Mouse (Mus musculus): ENCODE data around the gene Ascc1. TPM values are rescaled to one million over a fixed set of nuclear protein-coding genes. Genes with fewer than 3 reads are reported as not detected.

The Ascc1 gene
- polyA plus RNA-seq (2014; fragmentation: Nextera tagmentation; extraction: Ambion mirVana): 44.0 and 46.6 TPM in 2 replicates

DNA sequence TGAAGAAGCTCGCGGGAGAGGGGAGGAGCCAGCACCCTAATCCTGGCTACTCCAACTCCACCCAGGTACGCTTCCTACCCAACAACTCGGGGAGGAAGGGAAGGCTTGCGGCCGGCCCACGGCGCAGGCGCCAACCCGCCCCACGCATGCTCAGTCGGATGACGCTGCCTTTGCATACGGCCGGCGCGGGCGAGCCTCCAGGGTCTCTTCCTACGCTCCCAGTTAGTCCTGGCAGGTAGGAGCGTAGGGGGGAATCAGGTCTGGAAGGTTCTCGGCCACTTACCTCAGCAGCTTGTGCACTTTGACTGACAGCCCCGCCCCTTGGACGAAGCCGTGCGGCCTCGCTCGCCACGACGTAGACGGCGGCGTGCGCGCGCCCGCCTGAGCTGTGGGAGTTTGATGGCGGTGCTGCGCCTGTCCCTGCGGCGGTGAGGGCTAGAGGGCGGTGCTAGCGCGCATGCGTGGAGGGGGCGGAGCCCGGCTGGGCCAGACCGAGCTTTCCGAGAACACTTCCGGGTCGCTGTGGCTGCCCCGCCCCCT lies at the start of gene Ascc1, which contains the start of gene Anapc16:
Ascc1 (plus strand) TSS at position 133 of the 540 bp plus-strand sequence.
Anapc16 (minus strand) TSS at position 463 of the 540 bp plus-strand sequence.
- Histone ChIP-seq H3K9ac (replicated peaks; ENCODE audit: low read depth, low read length) (peak within 1 kb of the TSS; percentile 61), H3K27me3 (ENCODE audit: control insufficient read depth, insufficient read depth, low read length) (no peaks in the 10 kb centered on the region), H3K27ac (ENCODE audit: low read length) (peak within 1 kb of the TSS; percentile 91), H3K9me3 (ENCODE audit: control insufficient read depth, low read depth, low read length) (no peaks in the 10 kb centered on the region), H3K4me2 (replicated peaks; ENCODE audit: low read depth, low read length) (peak within 1 kb of the TSS; percentile 59), H3K4me3 (ENCODE audit: low read depth, low read length) (peak within 1 kb of the TSS; percentile 55), H3K4me1 (ENCODE audit: control insufficient read depth, insufficient read depth, low read length) (peaks cover 10% of the 10 kb centered on the region), H3K36me3 (ENCODE audit: control insufficient read depth, insufficient read depth, low read length) (peaks cover 2% of the 10 kb centered on the region)
- WGBS: under 1% methylated on average over 51 of the region's 51 CpGs
- peak; percentile 97 for ATAC-seq (ENCODE audit: insufficient number of reproducible peaks, insufficient read depth, low FRiP score, low read depth)

DNA sequence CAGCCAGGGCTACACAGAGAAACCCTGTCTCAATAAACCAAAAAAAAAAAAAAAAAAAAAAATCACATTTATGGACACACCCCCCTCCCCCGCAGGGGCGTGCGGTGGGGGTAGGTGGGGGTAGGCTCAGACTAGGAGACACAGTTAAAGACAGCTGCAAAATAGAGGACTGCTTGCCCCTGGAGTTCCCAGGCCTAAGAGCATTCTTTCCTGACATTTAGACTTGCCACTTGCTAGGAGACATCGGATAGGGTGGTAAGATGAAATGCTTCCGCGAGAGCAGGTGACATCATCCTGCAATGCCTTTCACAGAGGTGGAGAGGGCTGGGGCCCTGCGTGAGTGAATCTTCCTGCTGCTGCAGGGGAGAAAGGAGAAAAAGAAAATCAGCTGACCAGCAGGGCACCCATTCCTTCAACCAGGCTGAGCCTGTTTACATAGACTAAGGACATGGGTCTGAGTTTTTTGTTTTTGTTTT lies 49.0 kb upstream of the Ascc1 start:
- no peak for ATAC-seq (ENCODE audit: insufficient number of reproducible peaks, insufficient read depth, low FRiP score, low read depth)
- peaks cover 29% of the 10 kb centered on the region for H3K4me1 ChIP-seq (ENCODE audit: control insufficient read depth, insufficient read depth, low read length)
- no peak overlapping the region for H3K4me2 ChIP-seq (replicated peaks; ENCODE audit: low read depth, low read length)
- H3K9me3 ChIP-seq (ENCODE audit: control insufficient read depth, low read depth, low read length): no peaks in the 10 kb centered on the region
- no peak overlapping the region for H3K4me3 ChIP-seq (ENCODE audit: low read depth, low read length)
- H3K36me3 ChIP-seq (ENCODE audit: control insufficient read depth, insufficient read depth, low read length): no peaks in the 10 kb centered on the region
- 17% methylated on average over 7 of the region's 7 CpGs for WGBS
- H3K9ac ChIP-seq (replicated peaks; ENCODE audit: low read depth, low read length): no peak overlapping the region
- H3K27ac ChIP-seq (ENCODE audit: low read length): no peak overlapping the region
- no peaks in the 10 kb centered on the region for H3K27me3 ChIP-seq (ENCODE audit: control insufficient read depth, insufficient read depth, low read length)

DNA sequence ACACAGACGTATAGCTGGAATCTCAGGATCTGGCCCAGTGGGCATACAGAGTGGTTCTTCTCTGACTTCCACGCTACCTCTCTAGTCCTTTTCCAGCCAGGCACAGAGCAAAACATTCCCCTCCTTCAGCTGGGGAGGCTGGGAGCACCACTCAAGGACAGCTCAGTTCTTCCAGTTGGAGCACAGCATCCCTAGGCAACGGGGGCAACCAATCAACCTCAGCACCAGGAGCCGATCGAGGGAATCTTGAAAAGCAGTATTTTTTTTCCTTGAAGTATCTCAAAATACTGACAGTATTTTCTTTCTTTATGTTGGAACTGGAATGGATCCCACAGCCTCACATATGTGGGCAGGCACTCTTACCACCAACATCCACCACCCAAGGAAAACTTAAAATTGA lies 45.9 kb upstream of the Ascc1 start:
- no peak for ATAC-seq (ENCODE audit: insufficient number of reproducible peaks, insufficient read depth, low FRiP score, low read depth)
- WGBS: 71% methylated on average over 5 of the region's 5 CpGs

DNA sequence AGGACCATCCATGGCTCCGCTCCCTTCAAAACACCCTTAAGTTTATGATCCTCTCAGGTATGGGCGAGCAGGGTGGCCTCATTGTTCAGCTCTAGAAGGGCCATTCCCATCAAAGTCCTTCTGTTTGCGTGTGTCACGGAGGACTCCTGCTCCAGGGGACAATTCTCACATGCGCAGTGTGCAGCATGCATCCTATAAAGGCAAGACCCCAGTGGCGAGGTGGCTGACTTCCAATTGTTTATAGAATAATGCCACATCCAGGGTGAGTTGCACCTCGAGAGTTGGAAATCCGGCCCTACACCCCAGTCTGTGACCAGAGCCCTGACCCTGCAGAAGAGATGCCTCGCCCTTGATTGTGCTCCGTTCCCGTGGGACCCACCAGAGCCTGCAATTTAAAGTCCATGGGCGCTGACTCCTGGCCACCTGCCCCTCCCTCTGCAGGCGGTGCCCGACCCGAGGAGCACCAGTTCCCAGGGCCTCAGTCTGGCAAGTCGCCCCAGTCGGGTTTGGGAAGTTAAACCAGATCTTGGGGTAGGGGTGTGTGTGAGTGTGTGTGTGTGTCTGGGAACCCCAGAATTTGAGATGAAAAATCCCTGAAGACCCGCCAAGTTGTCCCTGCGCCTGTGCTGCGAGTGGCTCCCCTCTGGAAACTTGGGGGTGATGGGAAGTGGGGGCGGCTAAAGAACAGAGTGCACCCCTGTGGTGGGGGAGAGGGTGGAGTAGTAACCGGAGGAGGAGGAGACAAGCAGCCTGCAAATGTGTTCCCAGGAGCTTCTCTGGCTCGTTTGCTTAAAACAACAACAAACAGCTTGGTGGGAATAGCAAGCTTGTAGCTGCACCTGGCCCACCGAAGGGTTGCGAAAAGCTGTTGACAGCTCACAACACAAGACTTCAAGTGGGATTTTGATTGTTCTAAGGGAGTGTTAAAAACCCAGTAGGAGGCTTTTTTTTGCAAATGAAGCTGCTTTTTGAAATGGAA lies 45.1 kb upstream of the Ascc1 start:
- no peak overlapping the region for H3K27ac ChIP-seq (ENCODE audit: low read length)
- no peak overlapping the region for H3K4me2 ChIP-seq (replicated peaks; ENCODE audit: low read depth, low read length)
- H3K4me1 ChIP-seq (ENCODE audit: control insufficient read depth, insufficient read depth, low read length): peaks cover 9% of the 10 kb centered on the region; the same call in 1 of the 2 replicates
- H3K9me3 ChIP-seq (ENCODE audit: control insufficient read depth, low read depth, low read length): no peaks in the 10 kb centered on the region
- H3K9ac ChIP-seq (replicated peaks; ENCODE audit: low read depth, low read length): no peak overlapping the region; the same call in 1 of the 2 replicates
- no peak overlapping the region for H3K4me3 ChIP-seq (ENCODE audit: low read depth, low read length)
- 32% methylated on average over 25 of the region's 25 CpGs for WGBS
- no peaks in the 10 kb centered on the region for H3K36me3 ChIP-seq (ENCODE audit: control insufficient read depth, insufficient read depth, low read length)
- ATAC-seq (ENCODE audit: insufficient number of reproducible peaks, insufficient read depth, low FRiP score, low read depth): no peak
- no peaks in the 10 kb centered on the region for H3K27me3 ChIP-seq (ENCODE audit: control insufficient read depth, insufficient read depth, low read length)

More for the DNA sequence above, 45.9 kb upstream of the Ascc1 start:
- no peak overlapping the region for H3K4me3 ChIP-seq (ENCODE audit: low read depth, low read length)
- H3K9ac ChIP-seq (replicated peaks; ENCODE audit: low read depth, low read length): no peak overlapping the region
- H3K4me1 ChIP-seq (ENCODE audit: control insufficient read depth, insufficient read depth, low read length): peaks cover 9% of the 10 kb centered on the region; the same call in 1 of the 2 replicates
- H3K27ac ChIP-seq (ENCODE audit: low read length): no peak overlapping the region
- no peaks in the 10 kb centered on the region for H3K9me3 ChIP-seq (ENCODE audit: control insufficient read depth, low read depth, low read length)
- no peaks in the 10 kb centered on the region for H3K36me3 ChIP-seq (ENCODE audit: control insufficient read depth, insufficient read depth, low read length)
- no peaks in the 10 kb centered on the region for H3K27me3 ChIP-seq (ENCODE audit: control insufficient read depth, insufficient read depth, low read length)
- H3K4me2 ChIP-seq (replicated peaks; ENCODE audit: low read depth, low read length): no peak overlapping the region

DNA sequence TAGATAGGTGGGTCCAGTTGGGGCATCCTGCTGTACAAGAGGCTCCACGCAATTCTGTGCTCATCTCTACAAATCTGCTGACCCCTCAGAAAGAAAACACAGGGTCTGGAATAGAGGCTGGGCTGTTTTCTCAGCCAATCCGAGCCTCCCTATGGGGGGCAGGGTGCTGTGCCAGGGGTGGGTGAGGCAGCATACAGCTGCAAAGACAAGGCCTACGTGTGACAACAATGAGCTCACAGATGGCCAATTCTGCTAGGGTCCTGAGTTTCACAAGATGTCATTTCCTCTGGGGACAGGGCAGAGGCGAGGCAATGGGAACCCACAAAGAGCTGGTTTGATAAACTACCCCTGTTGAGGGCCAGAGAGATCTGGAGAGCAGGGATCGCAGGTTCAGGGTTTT lies 44.1 kb upstream of the Ascc1 start:
- Histone ChIP-seq H3K4me3 (ENCODE audit: low read depth, low read length) (no peak overlapping the region), H3K27me3 (ENCODE audit: control insufficient read depth, insufficient read depth, low read length) (no peaks in the 10 kb centered on the region), H3K9ac (replicated peaks; ENCODE audit: low read depth, low read length) (no peak overlapping the region), H3K27ac (ENCODE audit: low read length) (no peak overlapping the region), H3K4me1 (ENCODE audit: control insufficient read depth, insufficient read depth, low read length) (peaks cover 9% of the 10 kb centered on the region; the same call in 1 of the 2 replicates), H3K9me3 (ENCODE audit: control insufficient read depth, low read depth, low read length) (no peaks in the 10 kb centered on the region), H3K4me2 (replicated peaks; ENCODE audit: low read depth, low read length) (no peak overlapping the region), H3K36me3 (ENCODE audit: control insufficient read depth, insufficient read depth, low read length) (no peaks in the 10 kb centered on the region)
- ATAC-seq (ENCODE audit: insufficient number of reproducible peaks, insufficient read depth, low FRiP score, low read depth): no peak
- WGBS: 53% methylated on average over 5 of the region's 5 CpGs

DNA sequence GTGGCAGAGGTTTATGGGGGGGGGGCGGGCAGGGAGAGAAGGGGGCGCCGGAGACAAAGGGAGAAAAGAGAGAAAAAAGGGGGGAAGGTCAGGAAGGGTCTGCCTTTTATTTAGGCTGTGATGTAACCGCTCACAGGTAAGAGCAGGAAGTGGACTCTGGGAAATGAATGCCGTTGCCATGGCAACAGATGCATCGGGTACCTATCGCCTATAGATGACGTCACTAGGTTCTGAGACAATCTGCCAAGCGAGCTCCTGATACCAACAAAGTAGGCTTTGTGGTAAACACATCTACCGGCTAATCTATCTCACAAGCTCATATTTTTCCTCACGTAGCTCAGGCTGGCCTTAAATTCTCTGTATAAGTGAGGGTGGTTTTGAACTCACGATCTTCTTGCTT lies 43.1 kb upstream of the Ascc1 start:
- Histone ChIP-seq H3K27me3 (ENCODE audit: control insufficient read depth, insufficient read depth, low read length) (no peaks in the 10 kb centered on the region), H3K4me3 (ENCODE audit: low read depth, low read length) (no peak overlapping the region), H3K4me1 (ENCODE audit: control insufficient read depth, insufficient read depth, low read length) (peaks cover 15% of the 10 kb centered on the region), H3K27ac (ENCODE audit: low read length) (no peak overlapping the region), H3K4me2 (replicated peaks; ENCODE audit: low read depth, low read length) (no peak overlapping the region), H3K9ac (replicated peaks; ENCODE audit: low read depth, low read length) (no peak overlapping the region), H3K9me3 (ENCODE audit: control insufficient read depth, low read depth, low read length) (no peaks in the 10 kb centered on the region), H3K36me3 (ENCODE audit: control insufficient read depth, insufficient read depth, low read length) (no peaks in the 10 kb centered on the region)
- 74% methylated on average over 12 of the region's 12 CpGs for WGBS
- no peak for ATAC-seq (ENCODE audit: insufficient number of reproducible peaks, insufficient read depth, low FRiP score, low read depth)

DNA sequence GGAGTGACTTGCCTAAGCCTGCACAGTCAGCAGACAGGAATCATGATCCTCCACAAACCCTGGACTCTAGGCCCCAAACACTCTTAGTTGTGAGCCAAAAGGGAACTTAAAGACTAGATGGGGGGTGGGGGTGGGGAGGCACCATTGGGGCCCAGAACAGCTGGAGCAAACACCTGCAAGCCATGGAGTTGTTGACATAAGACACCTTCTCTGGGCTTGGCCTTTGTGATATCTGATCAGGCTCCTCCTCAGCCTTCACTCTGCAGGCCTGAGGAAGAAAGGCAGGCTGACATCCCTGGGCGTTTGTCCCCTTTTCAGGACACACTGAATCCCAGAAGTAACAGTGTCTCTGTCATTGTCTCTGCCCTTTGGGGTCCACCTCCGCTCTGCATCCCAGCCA lies 39.0 kb upstream of the Ascc1 start:
- Histone ChIP-seq H3K27ac (ENCODE audit: low read length) (peak overlapping the region; percentile 82; the same call in 1 of the 2 replicates), H3K9ac (replicated peaks; ENCODE audit: low read depth, low read length) (no peak overlapping the region), H3K36me3 (ENCODE audit: control insufficient read depth, insufficient read depth, low read length) (no peaks in the 10 kb centered on the region), H3K27me3 (ENCODE audit: control insufficient read depth, insufficient read depth, low read length) (no peaks in the 10 kb centered on the region), H3K4me1 (ENCODE audit: control insufficient read depth, insufficient read depth, low read length) (peaks cover 24% of the 10 kb centered on the region), H3K9me3 (ENCODE audit: control insufficient read depth, low read depth, low read length) (no peaks in the 10 kb centered on the region), H3K4me2 (replicated peaks; ENCODE audit: low read depth, low read length) (no peak overlapping the region), H3K4me3 (ENCODE audit: low read depth, low read length) (no peak overlapping the region)
- 57% methylated on average over 2 of the region's 2 CpGs for WGBS
- no peak for ATAC-seq (ENCODE audit: insufficient number of reproducible peaks, insufficient read depth, low FRiP score, low read depth)

DNA sequence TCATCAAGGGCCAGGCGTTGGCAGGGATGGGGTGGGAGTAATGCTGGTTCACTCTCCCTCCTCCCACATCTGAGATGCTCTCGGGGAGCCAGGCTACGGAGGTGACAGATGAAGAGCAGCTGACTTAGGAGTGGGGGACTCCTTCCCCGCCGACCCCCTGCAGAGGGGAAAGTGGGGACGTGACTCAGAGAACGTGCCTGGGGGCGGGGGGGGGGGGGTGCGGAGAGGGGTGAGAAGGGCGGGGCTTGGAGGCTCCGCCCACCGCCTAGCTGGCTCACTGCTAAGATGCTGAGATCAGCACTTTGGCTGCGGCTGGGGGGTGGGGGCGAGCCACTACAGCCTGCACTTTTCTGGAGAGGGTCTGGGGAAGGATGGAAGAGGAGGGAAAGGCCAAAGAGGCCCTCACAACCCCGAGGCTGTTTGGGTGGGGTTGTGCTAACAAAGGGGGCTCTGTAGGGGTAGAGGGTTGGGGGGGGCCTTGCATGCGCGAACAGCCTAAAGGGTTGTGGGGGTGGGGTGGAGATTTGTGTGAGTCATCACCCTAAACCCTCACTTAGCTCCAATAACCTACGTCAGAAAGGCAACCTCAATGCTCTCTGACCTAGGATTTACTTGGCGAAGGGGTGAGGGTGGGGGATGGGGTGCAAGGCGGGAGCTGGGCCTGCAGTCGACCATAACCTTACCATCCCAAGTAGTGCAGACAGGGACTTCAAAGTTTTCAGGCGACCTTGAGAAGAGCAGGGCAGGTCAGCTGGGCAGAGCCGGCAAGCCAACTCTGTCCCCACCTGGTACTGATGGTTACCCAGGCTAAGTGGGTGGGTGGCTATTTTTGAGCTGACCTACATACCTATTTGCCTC lies 37.9 kb upstream of the Ascc1 start:
- Histone ChIP-seq H3K27ac (ENCODE audit: low read length) (peak overlapping the region; percentile 82), H3K4me2 (replicated peaks; ENCODE audit: low read depth, low read length) (peak overlapping the region; percentile 34), H3K4me1 (ENCODE audit: control insufficient read depth, insufficient read depth, low read length) (peaks cover 24% of the 10 kb centered on the region), H3K36me3 (ENCODE audit: control insufficient read depth, insufficient read depth, low read length) (no peaks in the 10 kb centered on the region), H3K4me3 (ENCODE audit: low read depth, low read length) (no peak overlapping the region), H3K9ac (replicated peaks; ENCODE audit: low read depth, low read length) (0 out of 2 replicates have a peak overlapping the region, but pooled peaks have one; percentile 2), H3K27me3 (ENCODE audit: control insufficient read depth, insufficient read depth, low read length) (no peaks in the 10 kb centered on the region), H3K9me3 (ENCODE audit: control insufficient read depth, low read depth, low read length) (no peaks in the 10 kb centered on the region)
- peak; percentile 83 for ATAC-seq (ENCODE audit: insufficient number of reproducible peaks, insufficient read depth, low FRiP score, low read depth)
- WGBS: 3% methylated on average over 22 of the region's 23 CpGs
